Mouse (Mus musculus): ENCODE results near the gene Miox. TPM values are rescaled to one million over a fixed set of nuclear protein-coding genes. Genes with fewer than 3 reads are reported as not detected.

Gene Miox
- polyA plus RNA-seq, 1 experiment = 0.04 TPM

DNA sequence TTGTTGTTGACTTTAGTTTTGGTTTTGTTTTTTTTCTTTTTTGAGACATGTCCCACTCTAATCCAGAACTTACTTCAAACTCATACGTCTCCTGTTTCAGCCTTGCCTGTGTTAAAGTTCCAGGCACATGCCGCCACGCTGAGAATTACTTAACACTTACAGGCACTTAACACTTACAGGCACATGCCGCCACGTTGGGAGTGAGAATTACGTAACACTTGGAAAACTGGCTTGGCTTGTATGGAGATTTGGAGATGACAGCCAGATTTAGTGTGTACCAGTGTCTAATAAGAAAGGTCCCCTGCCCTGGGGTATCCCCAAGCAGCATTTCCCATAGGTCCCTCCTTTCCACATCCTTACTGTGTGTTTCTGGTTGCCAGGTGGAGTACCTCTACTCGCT is 28.9 kb downstream of the Miox start:
- H3K36me3 ChIP-seq (ENCODE audit: control insufficient read depth, insufficient read depth) = peaks cover 83% of the 10 kb centered on the region
- no peak overlapping the region for H3K4me3 ChIP-seq
- peaks cover 39% of the 10 kb centered on the region for H3K79me2 ChIP-seq (ENCODE audit: control insufficient read depth, insufficient read depth)
- no peaks in the 10 kb centered on the region for H3K27me3 ChIP-seq (ENCODE audit: control insufficient read depth, insufficient read depth, insufficient read length)
- H3K4me2 ChIP-seq (ENCODE audit: low read depth) = no peak overlapping the region
- TF ChIP-seq USF1 (IDR thresholded peaks at IDR 0.05; ENCODE audit: low read depth) (no peak), CEBPB (IDR thresholded peaks at IDR 0.05; ENCODE audit: insufficient read depth, poor library complexity, severe bottlenecking) (no peak), E2F4 (IDR thresholded peaks at IDR 0.05; ENCODE audit: insufficient read depth) (no peak), MYOD1 (IDR thresholded peaks at IDR 0.05; ENCODE audit: control insufficient read depth in 1 of 3, insufficient read length in 2 of 3, low read depth in 2 of 3) (no peak)
- no peak overlapping the region for H3ac ChIP-seq (ENCODE audit: control insufficient read depth, insufficient read length)

- Histone ChIP-seq H3ac (ENCODE audit: control insufficient read depth, insufficient read length) (no peak overlapping the region), H3K27me3 (ENCODE audit: control insufficient read depth, insufficient read depth, insufficient read length) (no peaks in the 10 kb centered on the region), H3K4me3 (no peak overlapping the region), H3K36me3 (ENCODE audit: control insufficient read depth, insufficient read depth) (peaks cover 94% of the 10 kb centered on the region), H3K79me2 (ENCODE audit: control insufficient read depth, insufficient read depth) (peaks cover 18% of the 10 kb centered on the region), H3K4me2 (ENCODE audit: low read depth) (no peak overlapping the region)
- TF ChIP-seq TCF12 (IDR thresholded peaks at IDR 0.05; ENCODE audit: insufficient read depth, poor library complexity, severe bottlenecking) = no peak
- TF ChIP-seq USF1 (IDR thresholded peaks at IDR 0.05; ENCODE audit: low read depth) = no peak
- TF ChIP-seq MYOD1 (IDR thresholded peaks at IDR 0.05; ENCODE audit: control insufficient read depth in 1 of 3, insufficient read length in 2 of 3, low read depth in 2 of 3) = no peak
- TF ChIP-seq MYOG (IDR thresholded peaks at IDR 0.05; ENCODE audit: control insufficient read depth in 1 of 3, insufficient read depth in 1 of 3, insufficient read length in 2 of 3, low read depth in 2 of 3) = no peak
- TF ChIP-seq TCF3 (IDR thresholded peaks at IDR 0.05; ENCODE audit: insufficient read length, low read depth) = no peak
- no peak for TF ChIP-seq SRF (IDR thresholded peaks at IDR 0.05; ENCODE audit: control insufficient read depth, insufficient read length, low read depth)
- no peak for TF ChIP-seq POLR2A (IDR thresholded peaks at IDR 0.05; ENCODE audit: insufficient read length, low read depth)
Observed at GRCm38 (mm10) chr15:89365141-89365551, 30.9 kb downstream of the Miox start.

DNA sequence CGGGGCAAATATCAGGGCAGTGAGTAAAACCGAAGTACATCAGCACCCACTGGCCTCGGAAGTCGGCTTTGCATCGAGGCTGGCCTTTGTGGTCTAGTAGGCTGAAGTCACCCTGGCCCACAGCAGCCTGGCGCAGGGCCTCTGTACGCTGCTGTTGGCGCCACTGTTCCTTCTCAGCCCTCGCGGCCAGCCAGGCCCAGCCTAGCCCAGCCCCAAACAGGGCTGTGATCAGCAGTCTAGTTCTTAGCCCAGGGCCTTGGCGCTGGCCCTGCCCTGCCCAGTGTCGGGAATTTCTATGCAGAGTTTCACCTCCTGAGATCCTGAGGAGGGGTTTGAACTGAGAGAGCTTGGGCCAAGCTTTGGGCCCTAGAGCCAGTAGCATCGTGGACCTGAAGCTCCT is 37.9 kb downstream of the Miox start:
- Histone ChIP-seq H3K27me3 (ENCODE audit: control insufficient read depth, insufficient read depth, insufficient read length) (peaks cover 9% of the 10 kb centered on the region), H3ac (ENCODE audit: control insufficient read depth, insufficient read length) (no peak overlapping the region), H3K4me3 (no peak overlapping the region), H3K36me3 (ENCODE audit: control insufficient read depth, insufficient read depth) (peaks cover 46% of the 10 kb centered on the region), H3K4me2 (ENCODE audit: low read depth) (no peak overlapping the region), H3K79me2 (ENCODE audit: control insufficient read depth, insufficient read depth) (no peaks in the 10 kb centered on the region)
- TF ChIP-seq POLR2A (IDR thresholded peaks at IDR 0.05; ENCODE audit: insufficient read length, low read depth) = no peak
- TF ChIP-seq E2F4 (IDR thresholded peaks at IDR 0.05; ENCODE audit: insufficient read depth) = no peak
- TF ChIP-seq TCF12 (IDR thresholded peaks at IDR 0.05; ENCODE audit: insufficient read depth, poor library complexity, severe bottlenecking) = no peak
- TF ChIP-seq TCF3 (IDR thresholded peaks at IDR 0.05; ENCODE audit: insufficient read length, low read depth) = no peak
- TF ChIP-seq SRF (IDR thresholded peaks at IDR 0.05; ENCODE audit: control insufficient read depth, insufficient read length, low read depth) = no peak
- no peak for TF ChIP-seq MYOG (IDR thresholded peaks at IDR 0.05; ENCODE audit: control insufficient read depth in 1 of 3, insufficient read depth in 1 of 3, insufficient read length in 2 of 3, low read depth in 2 of 3)
- no peak for TF ChIP-seq CEBPB (IDR thresholded peaks at IDR 0.05; ENCODE audit: insufficient read depth, poor library complexity, severe bottlenecking)
- no peak for TF ChIP-seq MAX (IDR thresholded peaks at IDR 0.05; ENCODE audit: low read depth)
- TF ChIP-seq USF1 (IDR thresholded peaks at IDR 0.05; ENCODE audit: low read depth) = no peak
- TF ChIP-seq REST (IDR thresholded peaks at IDR 0.05; ENCODE audit: insufficient read depth, insufficient read length) = no peak
- no peak for TF ChIP-seq MYOD1 (IDR thresholded peaks at IDR 0.05; ENCODE audit: control insufficient read depth in 1 of 3, insufficient read length in 2 of 3, low read depth in 2 of 3)
- no peak for TF ChIP-seq POLR2AphosphoS2 (IDR thresholded peaks at IDR 0.05; ENCODE audit: insufficient read length, low read depth)

DNA sequence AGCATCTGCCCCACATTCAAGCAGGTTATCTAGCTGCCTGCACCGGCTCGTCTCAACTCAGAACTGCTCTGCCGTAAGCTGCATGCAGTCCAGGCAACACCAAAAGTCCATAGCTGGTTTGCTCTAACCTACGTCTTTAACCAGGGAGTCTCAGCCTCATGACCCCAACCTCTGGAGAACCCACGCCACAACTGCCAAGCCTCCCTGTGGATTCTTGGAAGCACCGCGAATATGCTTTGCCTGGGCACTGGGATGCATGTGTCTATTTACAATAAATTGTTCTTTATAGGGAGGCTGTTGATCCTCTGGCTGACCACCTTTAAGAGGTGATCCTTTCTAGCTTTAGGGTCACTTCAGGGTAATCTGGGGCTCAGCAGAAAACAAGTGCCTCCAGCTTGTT is 38.3 kb downstream of the Miox start:
- Histone ChIP-seq H3K4me3 (peak overlapping the region; percentile 44), H3K36me3 (ENCODE audit: control insufficient read depth, insufficient read depth) (peaks cover 42% of the 10 kb centered on the region), H3K79me2 (ENCODE audit: control insufficient read depth, insufficient read depth) (no peaks in the 10 kb centered on the region), H3ac (ENCODE audit: control insufficient read depth, insufficient read length) (peak overlapping the region; percentile 34), H3K4me2 (ENCODE audit: low read depth) (peak overlapping the region; percentile 83), H3K27me3 (ENCODE audit: control insufficient read depth, insufficient read depth, insufficient read length) (peaks cover 13% of the 10 kb centered on the region)
- TF ChIP-seq MYOD1 (IDR thresholded peaks at IDR 0.05; ENCODE audit: control insufficient read depth in 1 of 3, insufficient read length in 2 of 3, low read depth in 2 of 3) = no peak
- TF ChIP-seq POLR2AphosphoS2 (IDR thresholded peaks at IDR 0.05; ENCODE audit: insufficient read length, low read depth) = peak; percentile 31

GRCm38 (mm10) chr15:89373027-89373761 is 39.0 kb downstream of the Miox start:
- peak overlapping the region; percentile 44 for H3K4me3 ChIP-seq
- H3K36me3 ChIP-seq (ENCODE audit: control insufficient read depth, insufficient read depth) = peaks cover 35% of the 10 kb centered on the region
- H3ac ChIP-seq (ENCODE audit: control insufficient read depth, insufficient read length) = peak overlapping the region; percentile 34
- no peaks in the 10 kb centered on the region for H3K79me2 ChIP-seq (ENCODE audit: control insufficient read depth, insufficient read depth)
- peak overlapping the region; percentile 83 for H3K4me2 ChIP-seq (ENCODE audit: low read depth)
- peaks cover 20% of the 10 kb centered on the region for H3K27me3 ChIP-seq (ENCODE audit: control insufficient read depth, insufficient read depth, insufficient read length)
- no peak for TF ChIP-seq E2F4 (IDR thresholded peaks at IDR 0.05; ENCODE audit: insufficient read depth)
- peak in 1 of 3 experiments; percentile 24 for TF ChIP-seq MYOD1 (IDR thresholded peaks at IDR 0.05; ENCODE audit: control insufficient read depth in 1 of 3, insufficient read length in 2 of 3, low read depth in 2 of 3)
- no peak for TF ChIP-seq REST (IDR thresholded peaks at IDR 0.05; ENCODE audit: insufficient read depth, insufficient read length)
- no peak for TF ChIP-seq MAX (IDR thresholded peaks at IDR 0.05; ENCODE audit: low read depth)
- no peak for TF ChIP-seq CEBPB (IDR thresholded peaks at IDR 0.05; ENCODE audit: insufficient read depth, poor library complexity, severe bottlenecking)
- TF ChIP-seq USF1 (IDR thresholded peaks at IDR 0.05; ENCODE audit: low read depth) = no peak
- TF ChIP-seq MYOG (IDR thresholded peaks at IDR 0.05; ENCODE audit: control insufficient read depth in 1 of 3, insufficient read depth in 1 of 3, insufficient read length in 2 of 3, low read depth in 2 of 3) = peak in 1 of 3 experiments; percentile 51
- TF ChIP-seq SRF (IDR thresholded peaks at IDR 0.05; ENCODE audit: control insufficient read depth, insufficient read length, low read depth) = no peak
- peak; percentile 52 for TF ChIP-seq POLR2A (IDR thresholded peaks at IDR 0.05; ENCODE audit: insufficient read length, low read depth)
- peak; percentile 97 for TF ChIP-seq POLR2AphosphoS2 (IDR thresholded peaks at IDR 0.05; ENCODE audit: insufficient read length, low read depth)
- no peak for TF ChIP-seq TCF12 (IDR thresholded peaks at IDR 0.05; ENCODE audit: insufficient read depth, poor library complexity, severe bottlenecking)
- TF ChIP-seq TCF3 (IDR thresholded peaks at IDR 0.05; ENCODE audit: insufficient read length, low read depth) = no peak
